ENCODE assay signal across 8 mouse cellular contexts in the genomic region with DNA sequence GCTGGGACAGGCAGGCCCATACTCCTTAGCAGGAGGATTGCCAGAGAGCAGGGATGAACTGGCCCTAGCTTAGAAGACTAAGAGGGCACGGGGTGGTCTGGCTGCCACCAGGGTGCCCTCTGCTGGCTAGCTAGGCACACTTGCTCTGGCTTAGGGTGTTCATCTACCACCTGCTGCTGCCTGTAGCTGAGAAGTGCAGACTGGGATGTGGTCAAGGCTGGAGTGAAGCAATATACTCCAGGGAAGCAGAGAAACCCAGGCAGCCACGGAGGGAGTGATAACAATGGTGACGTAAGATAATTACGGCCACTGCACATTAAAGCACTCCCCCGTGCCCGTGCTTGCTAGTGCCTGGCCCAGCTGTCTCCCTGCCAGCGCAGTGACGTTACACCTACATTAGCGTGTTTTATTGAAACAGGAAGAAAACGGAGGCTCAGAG. TPM values are rescaled to one million over a fixed set of nuclear protein-coding genes. Genes with fewer than 3 reads are reported as not detected.
DNase-seq lines count a peak whose midpoint lies in the region; ATAC-seq and TF ChIP-seq lines count a peak whose summit lies in the region.
"Had no signal": no experiment of that assay in that cellular context is flagged by ENCODE, and none has a peak within 500 bp of the region (broad histone marks: within the 10 kb centered on the region; RNA-seq: fewer than 3 reads in every experiment).

No protein-coding gene starts in this region.

- H3K27me3 ChIP-seq in embryonic facial prominence, embryonic 10.5 days (replicated peaks; ENCODE audit: low read depth, poor library complexity, severe bottlenecking) = peaks cover 70% of the 10 kb centered on the region
- H3K27me3 ChIP-seq in megakaryocyte, embryonic 14.5 days (replicated peaks) = peaks cover 97% of the 10 kb centered on the region
- peaks cover 32% of the 10 kb centered on the region for H3K27me3 ChIP-seq in stomach, embryonic 16.5 days (ENCODE audit: control insufficient read depth, insufficient read depth, low read length)

- 50% methylated on average over 10 of the region's 10 CpGs for WGBS in lung, adult 2 months
- 47% methylated on average over 10 of the region's 10 CpGs for WGBS in embryonic facial prominence, embryonic 10.5 days
- 39% methylated on average over 10 of the region's 10 CpGs for WGBS in stomach, embryonic 16.5 days

- H3K36me3 ChIP-seq in embryonic facial prominence, embryonic 10.5 days (replicated peaks) = 0 out of 2 replicates have a peak, but pooled peaks cover 7% of the 10 kb centered on the region
- no peaks in the 10 kb centered on the region for H3K36me3 ChIP-seq in megakaryocyte, embryonic 14.5 days (replicated peaks; ENCODE audit: low read length)
- H3K36me3 ChIP-seq in stomach, embryonic 16.5 days (ENCODE audit: control insufficient read depth, insufficient read depth, low read length) = no peaks in the 10 kb centered on the region
- H3K36me3 ChIP-seq: liver, embryonic 15.5 days had no signal

- H3K9ac ChIP-seq in stomach, embryonic 16.5 days (ENCODE audit: low read length) = no peak overlapping the region
- H3K9ac ChIP-seq: liver, embryonic 15.5 days had no signal

- H3K9me3 ChIP-seq in embryonic facial prominence, embryonic 10.5 days = no peaks in the 10 kb centered on the region
- peaks cover 9% of the 10 kb centered on the region for H3K9me3 ChIP-seq in megakaryocyte, embryonic 14.5 days
- no peaks in the 10 kb centered on the region for H3K9me3 ChIP-seq in stomach, embryonic 16.5 days (replicated peaks; ENCODE audit: control insufficient read depth, low read length)
- H3K9me3 ChIP-seq: liver, embryonic 15.5 days had no signal

- ATAC-seq in stomach, embryonic 16.5 days (ENCODE audit: insufficient read depth, low FRiP score) = peak; percentile 51; the same call in 1 of the 2 replicates

- no peak overlapping the region for H3K4me2 ChIP-seq in stomach, embryonic 16.5 days (ENCODE audit: low read depth, low read length)
- H3K4me2 ChIP-seq: liver, embryonic 15.5 days had no signal

- intact Hi-C loops in heart, postnatal 25 days (cut with DNase I) = no loop called here

- no peaks in the 10 kb centered on the region; the same call in 1 of the 2 replicates for H3K4me1 ChIP-seq in lung, adult 2 months (ENCODE audit: control insufficient read depth, insufficient read depth, low read length)
- H3K4me1 ChIP-seq in embryonic facial prominence, embryonic 10.5 days = peaks cover 28% of the 10 kb centered on the region
- peaks cover 28% of the 10 kb centered on the region for H3K4me1 ChIP-seq in megakaryocyte, embryonic 14.5 days
- H3K4me1 ChIP-seq in stomach, embryonic 16.5 days (ENCODE audit: control insufficient read depth, insufficient read depth, low read length) = peaks cover 3% of the 10 kb centered on the region

- TF ChIP-seq CTCF in lung, adult 2 months (IDR thresholded peaks at IDR 0.05; ENCODE audit: insufficient read depth, low read length) = peak; percentile 25; the same call in 1 of the 2 replicates

- DNase-seq in lung, adult 2 months = no peak
- DNase-seq in lung, postnatal 14 days = no peak
- peak; percentile 51 for DNase-seq in embryonic facial prominence, embryonic 10.5 days (ENCODE audit: low spot score)
- peak; percentile 26 for DNase-seq in heart, postnatal 25 days (ENCODE audit: low spot score)
- DNase-seq in spleen, postnatal 14 days (ENCODE audit: low spot score in 2 of 2) = no peak

- no peak overlapping the region for H3K27ac ChIP-seq in embryonic facial prominence, embryonic 10.5 days (replicated peaks)
- no peak overlapping the region for H3K27ac ChIP-seq in stomach, embryonic 16.5 days (ENCODE audit: low read length)
- H3K27ac ChIP-seq: liver, embryonic 15.5 days had no signal

- no peak overlapping the region for H3K4me3 ChIP-seq in lung, adult 2 months (replicated peaks; ENCODE audit: extremely low read depth, low read depth, low read length)
- no peak overlapping the region for H3K4me3 ChIP-seq in embryonic facial prominence, embryonic 10.5 days
- H3K4me3 ChIP-seq in megakaryocyte, embryonic 14.5 days (replicated peaks) = peak overlapping the region; percentile 59
- no peak overlapping the region for H3K4me3 ChIP-seq in stomach, embryonic 16.5 days (replicated peaks; ENCODE audit: low read length)
- H3K4me3 ChIP-seq: liver, embryonic 15.5 days had no signal

- TF ChIP-seq POLR2A in lung, adult 2 months (IDR thresholded peaks at IDR 0.05; ENCODE audit: borderline replicate concordance, extremely low read depth, low read depth, low read length) = no peak

RNA-seq across cellular contexts. Expression of a gene that starts 7.4 kb away (rescaled TPM):
- polyA plus RNA-seq in lung, adult 2 months (2012; rRNA removed) = 44.7 and 51.7 TPM in 2 replicates
- polyA plus RNA-seq in embryonic facial prominence, embryonic 10.5 days (2016; fragmentation: Nextera tagmentation; extraction: Ambion mirVana) = 0.69 and 1.4 TPM in 2 replicates
- 1 to 10 TPM; 4.6 to 5.8 TPM for total RNA-seq in heart, postnatal 25 days (2021)
- 3.1 TPM in 1 of 2 replicates, not detected in the other for polyA plus RNA-seq in megakaryocyte, embryonic 14.5 days (2012; ENCODE audit: insufficient read depth, low replicate concordance)
- 0.40 and 0.45 TPM in 2 replicates for polyA plus RNA-seq in stomach, embryonic 16.5 days (2015; fragmentation: Nextera tagmentation; extraction: Ambion mirVana)

Comparison
In these comparisons a context has a peak if more than half of its experiments do, and no peak if none do; other contexts are left out.
1. DNase-seq: peak in embryonic facial prominence, embryonic 10.5 days (single experiment) and heart, postnatal 25 days (single experiment); none in lung, adult 2 months (single experiment), lung, postnatal 14 days (single experiment) and spleen, postnatal 14 days (0 of 2).
2. RNA of a gene that starts 7.4 kb away (polyA plus RNA-seq): 44.7 to 51.7 TPM in lung, adult 2 months; 3.1 TPM in megakaryocyte, embryonic 14.5 days, 0.69 to 1.4 TPM in embryonic facial prominence, embryonic 10.5 days and 0.40 to 0.45 TPM in stomach, embryonic 16.5 days; every median in the first group is over 10 times any median in the second.